Mouse (Mus musculus) heart, adult 8-10 months (tissue): ENCODE measurements around the gene Psmd12. TPM values are rescaled to one million over a fixed set of nuclear protein-coding genes. Genes with fewer than 3 reads are reported as not detected.
A peak's percentile ranks its signal among the peaks of the same experiment; 100 is the strongest.

Source experiments
- DNase-seq: peaks from one replicate; pipeline ENCODE4 v3.0.0; 2022; ENCODE audit warnings: low spot score
- total RNA-seq, 4 experiments: library from RNA; stranded (reverse); gene quantifications; 2 replicates each; pipeline ENCODE4 v1.2.4; 2022

Gene Psmd12
- 100 to 1,000 TPM in 1 of 4 experiments, 10 to 100 TPM in 3; 88.4 to 102 (median 91.0) TPM for total RNA-seq

- DNase-seq: peak; percentile 95
These were observed at the start of gene Psmd12 for GRCm38 (mm10) chr11:107479053-107479861. Psmd12 (plus strand) TSS chr11:107479484.

- DNase-seq: no peak
These were observed 47.9 kb upstream of the Psmd12 start for GRCm38 (mm10) chr11:107431197-107431965.

GRCm38 (mm10) chr11:107435776-107436449 lies 43.4 kb upstream of the Psmd12 start:
- no peak for DNase-seq

- no peak for DNase-seq
These were observed 41.6 kb upstream of the Psmd12 start for GRCm38 (mm10) chr11:107437723-107438122.

- no peak for DNase-seq
These were observed 41.1 kb upstream of the Psmd12 start for GRCm38 (mm10) chr11:107438140-107438539.

GRCm38 (mm10) chr11:107441050-107441449 lies 38.2 kb upstream of the Psmd12 start:
- DNase-seq: no peak

- no peak for DNase-seq
These were observed 35.9 kb upstream of the Psmd12 start for GRCm38 (mm10) chr11:107443121-107444095.

GRCm38 (mm10) chr11:107445683-107446082 lies 33.6 kb upstream of the Psmd12 start:
- no peak for DNase-seq

GRCm38 (mm10) chr11:107446650-107447049 lies 32.6 kb upstream of the Psmd12 start:
- no peak for DNase-seq

- DNase-seq: no peak
These were observed 31.9 kb upstream of the Psmd12 start for GRCm38 (mm10) chr11:107447349-107447748.

- DNase-seq: no peak
These were observed 31.4 kb upstream of the Psmd12 start for GRCm38 (mm10) chr11:107447915-107448314.

GRCm38 (mm10) chr11:107449169-107449910 lies 29.9 kb upstream of the Psmd12 start:
- peak; percentile 43 for DNase-seq

- peak; percentile 73 for DNase-seq
These were observed 29.2 kb upstream of the Psmd12 start for GRCm38 (mm10) chr11:107450097-107450496.

- DNase-seq: peak; percentile 48
These were observed 28.2 kb upstream of the Psmd12 start for GRCm38 (mm10) chr11:107451106-107451505.

- DNase-seq: no peak
These were observed 27.2 kb upstream of the Psmd12 start for GRCm38 (mm10) chr11:107452053-107452452.

GRCm38 (mm10) chr11:107454546-107455462 lies 24.5 kb upstream of the Psmd12 start:
- no peak for DNase-seq

- no peak for DNase-seq
These were observed 22.0 kb upstream of the Psmd12 start for GRCm38 (mm10) chr11:107457282-107457681.

GRCm38 (mm10) chr11:107458286-107458685 lies 21.0 kb upstream of the Psmd12 start:
- DNase-seq: no peak

GRCm38 (mm10) chr11:107458986-107459385 lies 20.3 kb upstream of the Psmd12 start:
- no peak for DNase-seq
